Mouse (Mus musculus) thymus, postnatal 14 days (tissue): Measurements from ENCODE around the gene Atxn1.

Experiments
- DNase-seq: peaks from one replicate; pipeline ENCODE4 v3.0.0; 2021

Atxn1 gene

DNA sequence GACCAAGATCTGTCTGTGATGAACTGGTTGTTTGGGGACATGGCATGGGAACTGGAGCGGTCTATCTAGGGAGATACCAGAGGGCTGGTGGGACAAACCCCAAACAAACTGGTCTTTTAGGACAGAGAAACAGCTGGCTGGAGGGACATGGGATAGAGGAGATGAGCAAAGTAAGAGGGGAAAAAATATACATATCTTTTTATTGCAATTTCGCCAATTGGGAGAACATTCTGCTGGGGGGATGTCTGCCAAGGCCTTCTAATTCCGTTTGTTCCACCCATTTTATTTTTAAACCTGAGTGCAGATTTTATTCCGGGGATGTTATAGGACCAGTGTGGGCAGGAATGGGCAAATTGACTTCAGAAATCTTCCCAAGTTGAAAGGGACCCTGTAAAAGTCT, 305.0 kb downstream of the Atxn1 start:
- no peak for DNase-seq

DNA sequence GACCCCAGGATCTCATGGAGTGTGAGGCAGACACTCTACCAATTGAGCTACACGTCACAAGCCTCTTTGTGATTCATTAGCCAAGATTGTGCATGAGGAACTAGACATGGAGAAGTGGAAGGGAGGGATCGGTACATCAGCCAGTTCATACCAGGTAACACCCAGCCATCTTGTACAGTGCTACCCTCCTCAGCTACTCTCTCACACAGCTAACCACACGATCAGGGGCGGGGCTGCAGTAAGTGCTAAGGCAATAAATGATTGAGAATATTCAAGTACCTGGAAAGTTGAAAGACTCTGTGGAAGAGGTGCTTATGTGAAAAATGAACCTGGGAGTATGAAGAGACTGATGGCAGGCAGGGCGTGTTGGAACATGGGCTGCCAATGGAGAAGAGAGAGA, 306.5 kb downstream of the Atxn1 start:
- no peak for DNase-seq

DNA sequence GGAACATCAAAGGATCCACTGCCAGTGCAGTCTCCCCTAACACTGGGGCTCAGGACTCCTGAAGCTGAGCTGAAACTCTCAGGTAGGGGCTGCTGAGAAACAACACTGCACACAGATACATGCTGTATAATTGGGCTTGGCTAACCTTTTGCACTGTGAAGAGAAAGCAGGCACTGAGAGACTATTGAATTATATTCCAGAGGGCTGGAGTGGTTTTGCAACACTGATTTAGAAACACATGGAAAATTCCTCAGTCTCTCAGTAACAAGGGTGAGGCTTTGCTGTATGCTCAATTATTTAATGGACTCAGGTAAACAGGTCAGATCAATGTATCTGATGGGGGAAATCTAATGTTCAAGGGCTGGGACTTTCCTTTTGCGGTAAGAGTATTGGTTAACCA, 307.6 kb downstream of the Atxn1 start:
- DNase-seq: no peak

DNA sequence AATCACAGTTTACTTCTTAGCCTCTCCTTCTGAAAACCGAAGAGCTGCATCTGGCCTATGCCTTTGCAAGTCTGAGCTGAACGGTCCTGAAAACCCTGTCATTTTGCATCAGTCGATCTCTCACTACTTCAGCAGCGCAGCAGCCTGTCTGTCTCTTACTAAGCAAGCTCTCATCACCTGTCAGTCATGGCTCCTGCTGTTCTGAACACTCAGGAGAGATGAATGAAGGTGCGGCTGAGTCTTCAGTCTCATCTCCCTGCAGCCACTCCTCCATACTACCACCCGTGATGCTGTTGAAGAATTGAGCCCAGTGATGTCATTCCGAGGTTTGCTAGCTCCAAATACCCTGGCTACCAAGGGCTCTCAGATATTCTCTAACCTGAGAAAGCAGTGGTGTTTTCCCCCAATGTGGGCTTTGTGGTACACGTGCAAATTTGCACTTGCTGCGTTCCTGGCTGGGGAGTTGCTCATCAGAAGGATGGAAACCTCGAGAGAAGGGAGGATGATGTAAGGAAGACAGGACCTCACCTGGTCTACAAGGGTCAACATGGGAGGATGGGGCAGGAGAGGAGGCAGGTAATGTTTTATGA, 313.1 kb downstream of the Atxn1 start:
- DNase-seq: no peak

DNA sequence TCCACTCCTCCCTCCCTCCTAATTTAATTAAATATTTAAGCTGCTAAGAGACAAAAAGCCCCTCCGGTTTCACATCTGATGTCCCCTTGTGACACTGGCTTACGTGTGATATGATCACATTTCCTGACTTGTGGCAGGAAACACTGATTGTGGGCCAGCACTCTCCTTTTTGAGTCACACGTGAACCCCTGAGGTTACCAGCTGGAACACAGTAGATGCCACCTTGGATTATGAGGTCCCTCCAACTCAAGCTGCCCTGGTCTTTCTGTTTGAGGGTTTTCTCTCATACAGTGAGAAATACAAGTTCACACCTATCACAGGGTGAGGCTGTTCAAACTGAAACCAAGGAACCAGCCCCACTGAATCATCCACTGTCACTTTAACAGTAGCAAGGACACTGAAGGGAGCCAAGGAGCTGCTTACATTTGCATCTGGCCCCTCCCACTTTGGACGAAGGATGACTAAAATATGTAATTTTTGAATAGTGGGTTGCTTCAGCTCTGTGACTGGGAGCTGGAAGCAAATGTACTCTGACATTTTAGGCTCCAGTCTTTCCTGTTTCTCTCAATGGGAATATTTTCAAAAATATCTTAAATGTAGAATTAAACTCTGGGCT, 315.5 kb downstream of the Atxn1 start:
- DNase-seq: no peak

DNA sequence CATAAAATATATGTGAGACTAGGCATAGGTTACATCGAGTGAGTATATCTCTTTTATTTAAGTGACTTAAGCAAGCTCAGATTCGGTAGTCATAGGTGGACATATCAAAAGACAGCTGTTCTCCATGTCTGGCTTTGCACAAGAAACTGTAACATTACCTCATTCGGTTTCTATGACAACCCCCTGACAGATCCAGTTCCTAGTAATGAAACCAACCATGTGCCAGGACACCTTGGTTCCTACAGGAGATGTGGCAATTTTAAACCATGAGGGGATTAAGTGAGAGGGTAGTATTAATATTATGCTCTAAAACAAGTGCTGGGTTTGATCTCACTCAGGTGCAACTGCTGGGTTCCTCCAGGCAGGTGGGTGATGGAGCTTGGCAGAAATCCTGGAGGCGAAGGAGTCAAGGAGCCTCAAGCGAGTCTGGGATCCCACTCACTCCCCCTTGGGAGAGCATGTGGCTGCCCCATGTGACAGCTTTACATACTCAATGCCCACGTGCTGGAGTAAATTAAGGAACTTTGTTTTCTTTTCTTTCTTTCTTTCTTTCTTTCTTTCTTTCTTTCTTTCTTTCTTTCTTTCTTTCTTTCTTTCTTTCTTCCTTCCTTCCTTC, 320.9 kb downstream of the Atxn1 start:
- no peak for DNase-seq

DNA sequence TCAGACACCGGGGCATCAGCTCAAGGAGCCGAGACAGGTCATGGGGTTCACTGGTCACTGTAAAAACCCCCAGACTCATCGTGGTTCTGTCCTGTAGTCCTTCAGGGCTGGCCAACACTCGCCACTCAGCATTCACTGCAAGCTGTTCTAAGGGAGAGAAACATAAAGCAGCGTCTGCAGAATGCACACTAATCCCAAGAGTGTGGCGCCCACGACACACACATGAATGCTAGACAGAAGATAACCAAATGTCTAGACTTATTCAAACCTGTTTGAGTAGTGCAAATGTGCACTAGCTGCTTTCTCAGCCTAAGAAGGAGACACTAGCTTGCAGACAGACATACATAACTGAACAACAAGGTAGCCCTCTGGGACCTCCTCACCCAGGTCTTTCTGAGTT, 321.9 kb downstream of the Atxn1 start:
- DNase-seq: no peak

DNA sequence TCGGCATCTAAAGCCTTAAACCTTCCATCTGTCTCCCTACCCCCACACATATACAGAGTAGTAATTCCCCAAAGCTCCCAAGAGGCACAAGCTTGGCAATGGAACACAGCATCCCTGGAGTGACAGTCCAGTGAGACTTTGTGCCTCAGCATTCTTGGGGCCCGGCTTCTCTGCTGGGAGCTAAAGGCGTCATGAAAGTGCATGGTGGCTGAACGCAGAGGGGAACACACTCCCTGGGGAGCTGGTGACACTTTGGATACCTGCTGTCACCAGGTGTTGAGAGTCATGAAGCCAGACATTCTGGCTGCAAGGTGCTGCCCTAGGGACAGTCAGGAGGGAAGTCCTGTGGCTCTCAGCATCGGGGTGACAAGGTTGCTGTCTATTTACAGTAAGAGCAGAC, 324.4 kb downstream of the Atxn1 start:
- DNase-seq: no peak

DNA sequence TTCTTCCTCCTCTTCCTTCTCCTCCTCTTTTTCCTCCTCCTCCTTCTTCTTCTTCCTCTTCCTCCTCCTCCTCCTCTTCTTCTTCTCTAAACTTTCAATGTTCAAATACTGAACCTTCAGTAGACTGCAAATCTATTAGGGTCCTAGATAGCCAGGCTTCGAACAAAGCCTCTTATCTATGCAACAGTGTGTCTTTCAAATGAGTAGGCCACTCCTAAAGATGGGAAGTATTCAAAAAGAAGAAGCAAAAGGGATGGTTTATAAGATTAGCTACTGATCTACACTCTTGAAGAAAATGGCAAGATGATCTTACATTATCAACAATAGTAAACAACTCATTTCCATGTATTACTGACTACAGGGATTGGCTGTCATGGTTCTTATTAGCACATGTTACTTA, 326.5 kb downstream of the Atxn1 start:
- no peak for DNase-seq

DNA sequence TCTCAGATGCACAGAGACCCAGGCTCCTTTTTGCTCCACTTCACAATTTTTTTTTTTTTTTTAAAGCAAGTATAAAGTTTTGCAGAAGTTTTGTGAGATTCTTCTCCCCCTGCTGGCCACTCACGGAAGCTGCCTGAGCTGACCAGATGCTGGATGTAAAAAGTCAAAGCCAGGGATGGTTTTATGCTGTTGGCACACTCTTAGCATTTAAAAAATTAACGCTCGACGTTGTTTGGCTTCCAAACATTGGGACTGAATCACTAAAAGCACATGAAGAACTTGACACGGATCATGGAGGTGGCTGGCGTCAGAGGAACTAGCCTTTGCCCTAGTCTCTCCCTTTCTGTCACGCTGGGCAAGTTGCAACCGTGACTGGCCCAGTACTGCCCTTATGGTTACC, 327.5 kb downstream of the Atxn1 start:
- DNase-seq: peak; percentile 31

DNA sequence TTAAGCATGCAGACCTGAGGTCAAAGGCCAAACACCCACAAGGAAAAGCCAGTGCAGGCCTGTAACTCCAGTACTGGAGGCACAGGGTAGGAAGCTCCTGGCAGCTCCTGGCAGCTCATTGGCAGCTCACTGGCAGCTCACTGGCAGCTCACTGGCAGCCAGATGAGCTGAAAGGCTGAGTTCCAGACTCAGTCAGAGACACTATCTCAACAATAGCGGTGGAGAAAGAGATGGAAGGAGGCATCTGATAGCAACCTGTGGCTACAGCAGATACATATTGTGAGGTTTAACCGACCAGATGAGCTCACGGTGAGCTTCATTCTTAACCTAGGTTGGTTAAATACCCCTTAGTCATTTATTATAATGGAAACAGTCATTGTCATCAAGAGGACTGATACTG, 328.4 kb downstream of the Atxn1 start:
- DNase-seq: no peak

DNA sequence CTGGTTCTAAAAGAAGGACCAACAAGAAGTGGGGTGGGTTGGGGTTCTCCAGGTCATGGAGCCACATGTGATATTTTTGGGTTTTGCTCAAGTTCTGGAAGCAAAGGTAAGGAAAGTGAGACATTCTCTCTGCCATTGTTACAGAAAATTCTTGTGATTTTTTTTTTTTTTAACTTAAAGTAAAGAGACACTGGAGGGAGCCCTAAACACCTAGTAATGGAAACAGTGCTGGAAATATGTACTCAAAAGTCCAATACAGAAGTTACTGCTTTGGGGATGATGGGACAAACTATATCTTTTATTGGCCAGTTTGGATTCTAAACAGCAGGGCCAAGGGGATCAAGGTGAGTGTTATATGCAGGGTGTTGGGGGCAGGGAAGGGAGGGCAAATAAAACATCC, 330.9 kb downstream of the Atxn1 start:
- DNase-seq: no peak

DNA sequence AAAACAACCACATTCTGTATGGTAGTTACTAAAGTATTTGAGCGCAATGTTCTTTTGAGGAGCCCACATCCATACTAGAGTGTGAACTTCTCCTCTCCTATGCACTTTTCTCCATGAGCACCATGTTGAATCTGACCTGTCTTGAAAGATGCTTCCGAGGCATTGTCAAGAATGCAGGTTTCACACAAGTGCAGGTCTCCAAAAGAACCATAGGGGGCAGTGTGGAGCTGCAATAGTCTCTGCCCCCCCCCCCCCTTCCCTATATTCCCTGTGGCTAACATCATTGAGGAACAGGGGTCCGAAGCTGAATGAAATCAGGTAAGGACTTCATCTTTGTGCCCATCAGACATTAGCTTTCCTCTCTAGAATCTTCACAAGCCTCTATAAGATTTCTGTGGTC, 332.7 kb downstream of the Atxn1 start:
- DNase-seq: no peak

DNA sequence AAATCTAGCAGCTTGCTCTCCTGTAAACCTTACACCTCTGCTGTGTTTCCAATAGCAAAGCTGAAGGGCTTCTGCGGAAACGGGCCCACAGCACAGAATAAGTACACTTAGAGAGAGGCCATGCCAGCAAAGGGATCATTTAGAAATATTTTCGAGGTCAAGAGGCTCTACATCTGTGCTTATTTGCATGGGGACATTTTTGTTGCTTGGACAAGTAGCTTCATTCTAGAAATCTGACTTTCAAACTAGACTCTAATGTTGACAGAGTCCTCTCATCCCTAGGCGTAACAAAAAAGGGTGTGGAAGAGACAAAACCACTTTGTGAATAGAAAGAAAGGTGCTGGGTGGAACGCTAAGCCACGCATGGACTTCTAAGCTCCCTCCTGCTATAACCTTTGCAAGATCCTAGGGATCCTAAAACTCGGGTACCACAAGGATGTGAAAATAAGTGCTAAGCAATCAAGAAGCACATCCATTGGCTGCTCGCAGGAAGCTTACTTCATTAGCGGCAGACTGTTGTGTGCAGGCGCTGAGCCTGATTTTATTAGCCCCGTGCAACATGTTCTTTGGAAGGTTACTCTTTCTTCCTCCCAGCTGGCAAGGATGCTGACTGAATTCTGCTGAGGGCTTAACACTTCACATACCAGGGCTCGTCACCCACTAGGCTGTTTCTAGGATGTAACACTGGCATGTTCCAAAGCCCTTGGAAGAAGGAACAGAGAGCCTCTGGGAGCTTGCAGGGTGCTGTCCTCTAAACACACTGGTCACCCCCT, 334.1 kb downstream of the Atxn1 start:
- DNase-seq: no peak

DNA sequence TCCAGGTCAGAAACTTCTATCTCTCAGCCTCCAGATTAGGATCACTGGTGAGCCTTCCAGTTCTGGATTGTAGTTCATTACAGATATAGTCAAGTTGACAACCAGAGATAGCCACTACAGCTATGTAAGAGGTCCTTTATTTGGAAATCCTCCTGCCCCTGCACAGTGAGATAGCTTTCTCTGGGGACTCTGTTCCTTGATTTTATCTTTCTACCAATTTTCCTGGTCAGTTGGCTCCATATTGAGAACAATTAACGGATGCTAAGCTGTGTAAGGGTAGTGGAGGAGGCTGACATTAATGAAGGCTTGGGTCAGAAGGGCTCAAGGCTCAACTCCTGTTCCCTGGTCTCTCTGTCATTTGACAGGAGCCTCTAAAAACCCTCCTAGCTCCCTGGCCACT, 335.1 kb downstream of the Atxn1 start:
- DNase-seq: no peak

DNA sequence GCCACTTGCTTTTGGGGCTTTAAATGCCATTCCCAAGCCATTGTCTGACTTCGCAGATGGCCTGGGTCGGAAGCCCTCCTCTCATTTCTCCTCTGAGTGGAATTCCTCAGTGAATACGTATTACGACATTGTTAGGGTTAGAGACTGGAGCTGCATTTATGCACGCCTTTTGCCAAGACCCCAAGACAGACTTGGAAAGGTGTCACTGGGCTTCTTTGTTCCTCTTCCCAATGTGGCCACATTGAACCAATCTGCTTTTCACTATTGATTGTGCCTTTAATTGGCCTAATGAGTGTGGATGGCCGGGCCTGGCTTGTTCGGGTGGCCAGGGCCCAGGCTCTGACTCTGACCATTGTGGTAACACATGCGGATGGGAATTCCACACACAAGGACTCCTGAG, 336.5 kb downstream of the Atxn1 start:
- DNase-seq: no peak

DNA sequence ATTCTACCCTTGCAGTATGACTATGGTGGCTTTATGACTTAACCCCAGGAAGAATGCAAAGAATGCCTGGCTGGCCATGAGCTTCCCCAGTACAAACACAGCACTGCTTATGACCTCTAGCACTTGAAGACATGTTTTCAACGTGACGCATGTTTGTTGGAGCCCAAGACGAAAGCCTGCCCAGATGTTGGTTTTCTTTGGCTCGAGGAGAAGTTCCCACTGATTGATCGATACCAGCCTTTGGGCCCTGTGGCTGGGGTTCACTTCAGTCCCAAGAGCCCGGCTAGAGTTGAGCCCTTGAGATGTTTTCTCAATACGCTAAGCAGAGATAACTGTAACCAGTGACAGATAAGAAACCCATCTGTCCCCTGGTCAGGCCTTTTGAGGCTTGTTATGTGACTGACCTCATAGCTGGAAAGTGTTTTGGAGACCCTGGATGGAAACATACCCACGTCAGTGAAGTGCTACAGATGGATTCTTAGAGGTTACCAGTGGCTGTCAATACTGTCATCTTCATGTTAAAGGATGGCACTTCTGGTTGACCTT, 337.5 kb downstream of the Atxn1 start:
- no peak for DNase-seq

DNA sequence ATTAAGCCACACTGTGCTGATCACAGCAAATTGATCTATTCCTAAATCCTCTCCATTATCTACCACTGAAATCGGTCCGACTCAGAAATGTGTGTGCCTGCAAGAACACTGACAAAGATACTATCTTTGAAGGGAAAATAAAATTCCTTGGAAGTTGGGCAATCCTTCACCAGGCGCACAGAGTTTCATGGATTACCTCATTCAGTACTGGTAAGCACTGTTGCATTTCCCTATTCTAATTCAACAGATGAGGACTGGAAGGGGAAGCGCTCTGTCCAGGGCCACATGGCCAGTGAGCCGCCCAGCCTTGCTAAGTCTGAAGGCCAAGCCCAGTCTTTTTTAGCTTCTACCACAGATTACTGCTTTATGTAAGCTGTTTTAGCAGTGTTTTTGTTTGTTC, 339.1 kb downstream of the Atxn1 start:
- DNase-seq: no peak

DNA sequence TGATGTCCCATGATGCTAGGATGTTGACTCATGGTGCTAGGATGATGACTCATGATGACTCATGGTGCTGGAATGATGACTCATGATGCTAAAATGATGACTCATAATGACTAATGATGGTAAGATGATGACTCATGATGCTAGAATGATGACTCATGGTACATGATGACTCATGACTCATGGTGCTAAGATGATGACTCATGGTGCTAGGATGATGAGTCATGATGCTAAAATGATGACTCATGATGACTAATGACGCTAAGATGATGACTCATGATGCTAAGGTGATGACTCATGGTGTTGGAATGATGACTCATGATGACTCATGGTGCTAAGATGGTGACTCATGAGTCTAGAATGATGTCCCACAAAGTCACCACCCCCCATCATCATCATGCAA, 341.0 kb downstream of the Atxn1 start:
- DNase-seq: no peak

DNA sequence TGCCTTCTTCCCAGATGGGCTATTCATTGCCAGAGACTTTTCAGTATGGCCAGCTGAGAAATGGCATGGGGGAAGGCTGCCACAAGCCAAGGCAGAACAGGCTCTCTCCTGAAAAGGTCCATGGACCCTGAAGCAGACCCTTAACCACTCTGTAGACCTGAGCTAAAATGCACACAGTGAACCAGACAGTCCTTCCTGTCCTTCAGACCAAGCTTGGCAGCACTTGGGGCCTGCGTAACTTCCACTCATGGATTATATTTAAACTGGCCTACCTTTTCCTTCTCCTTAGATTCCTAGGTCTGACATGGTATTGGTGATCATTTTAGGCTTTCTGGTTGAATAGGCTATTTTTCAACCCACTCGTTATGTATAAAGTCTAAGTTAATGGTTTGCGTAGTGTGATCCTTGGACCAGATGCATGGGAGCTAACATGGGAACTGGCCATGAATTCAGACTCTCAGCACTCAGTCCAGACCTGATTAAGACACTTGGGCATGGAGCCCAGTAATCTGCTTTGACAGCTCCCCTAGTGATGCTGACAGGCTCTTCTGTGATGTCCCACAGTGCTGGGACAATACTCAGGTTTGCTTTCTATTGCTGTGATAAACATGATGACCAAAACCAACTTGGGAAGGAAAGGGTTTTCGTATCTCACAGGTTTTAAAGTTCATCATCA, 341.8 kb downstream of the Atxn1 start:
- DNase-seq: no peak

DNA sequence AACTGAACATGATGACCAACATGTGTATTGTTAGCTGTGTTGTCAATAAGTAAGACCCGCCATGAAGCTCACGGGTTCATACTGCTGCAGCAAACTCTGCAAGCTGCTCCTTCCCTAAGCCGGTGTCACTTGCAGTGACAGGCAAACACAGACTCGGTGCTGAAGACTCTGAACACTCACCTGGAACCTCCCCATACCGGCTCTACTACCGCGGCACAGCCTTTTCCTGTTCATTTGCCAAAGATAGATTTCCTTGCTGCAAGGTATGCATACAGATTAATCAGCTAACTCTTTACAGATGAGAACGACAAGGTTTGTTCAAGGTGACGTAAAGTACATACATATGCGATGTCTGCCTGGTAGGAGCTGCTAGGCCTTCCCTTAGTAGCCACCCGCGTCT, 344.1 kb downstream of the Atxn1 start:
- no peak for DNase-seq

DNA sequence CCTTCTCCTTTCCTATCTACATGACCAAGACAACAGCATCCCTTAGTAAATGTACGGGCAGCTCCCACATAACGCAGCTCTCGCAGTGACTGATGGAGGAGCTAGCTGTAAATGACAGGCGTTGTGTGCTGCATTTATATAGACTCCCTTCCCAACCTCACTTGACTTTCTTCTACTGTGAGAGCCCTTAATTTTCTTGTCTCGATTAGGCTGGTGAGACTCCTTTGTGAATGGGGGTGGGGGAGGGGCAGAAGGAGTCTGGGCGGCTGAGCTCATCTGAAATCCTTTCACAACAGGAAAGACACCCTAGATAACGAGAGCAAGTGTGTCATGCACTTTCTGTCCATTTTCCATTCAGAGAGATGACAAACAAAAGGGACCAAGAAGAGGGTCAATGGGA, 344.5 kb downstream of the Atxn1 start:
- DNase-seq: no peak

DNA sequence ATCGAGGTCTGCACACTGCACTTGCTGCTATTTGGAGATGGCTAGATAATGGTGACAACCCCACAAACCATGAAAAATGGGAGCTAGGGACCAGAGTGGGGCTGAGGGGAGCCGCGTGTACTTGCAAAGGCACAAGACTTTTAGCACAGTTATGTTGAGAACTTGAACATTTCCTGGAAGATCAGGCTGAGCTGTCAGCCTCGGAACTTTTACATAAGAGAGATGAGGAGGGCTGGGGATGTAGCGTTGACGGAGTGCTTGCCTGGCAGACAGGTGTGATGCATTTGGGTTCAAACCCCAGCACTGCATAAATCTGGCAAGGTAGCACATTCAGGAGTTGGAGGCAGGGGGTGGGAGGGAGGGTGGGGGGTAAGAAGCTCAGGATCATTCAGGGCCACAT, 346.8 kb downstream of the Atxn1 start:
- DNase-seq: no peak
